Mouse (Mus musculus) mature B cell (primary cell): ENCODE results near the gene Arhgef16.

Source experiments
- in situ Hi-C: fragments of 300-500 bp; cut with MboI; formaldehyde crosslinking; loops from 2 replicates; pipeline ENCODE4 v1.14.3; 2019

Arhgef16 gene

DNA sequence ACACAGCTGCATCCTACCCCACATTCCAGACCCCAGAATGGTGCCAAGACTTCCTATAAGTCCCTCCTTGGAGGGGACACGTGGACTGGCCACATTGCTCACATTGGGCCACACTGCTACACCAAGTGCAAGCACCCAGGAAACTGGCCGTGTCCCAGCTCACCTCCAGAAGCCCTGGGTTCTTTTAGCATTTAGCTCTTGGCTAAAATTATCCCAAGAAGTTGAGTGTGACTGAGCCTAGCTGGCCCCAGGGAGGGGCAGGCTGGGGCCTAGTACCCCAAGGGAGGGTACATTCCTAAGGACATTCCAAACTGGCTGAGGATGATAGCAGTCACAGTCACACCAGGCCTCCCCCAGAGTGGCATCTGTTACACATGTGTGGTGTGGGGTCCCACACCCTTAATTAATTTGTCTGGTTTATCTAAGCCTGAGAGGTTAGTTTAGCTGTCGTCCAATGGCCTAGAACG lies 7.7 kb downstream of the Arhgef16 start:
- in situ Hi-C loops = no loop called here

- in situ Hi-C loops = no loop called here
Observed at GRCm38 (mm10) chr4:154283671-154284070, 17.8 kb downstream of the Arhgef16 start.

GRCm38 (mm10) chr4:154279481-154279880 lies 22.0 kb downstream of the Arhgef16 start:
- in situ Hi-C loops = no loop called here

DNA sequence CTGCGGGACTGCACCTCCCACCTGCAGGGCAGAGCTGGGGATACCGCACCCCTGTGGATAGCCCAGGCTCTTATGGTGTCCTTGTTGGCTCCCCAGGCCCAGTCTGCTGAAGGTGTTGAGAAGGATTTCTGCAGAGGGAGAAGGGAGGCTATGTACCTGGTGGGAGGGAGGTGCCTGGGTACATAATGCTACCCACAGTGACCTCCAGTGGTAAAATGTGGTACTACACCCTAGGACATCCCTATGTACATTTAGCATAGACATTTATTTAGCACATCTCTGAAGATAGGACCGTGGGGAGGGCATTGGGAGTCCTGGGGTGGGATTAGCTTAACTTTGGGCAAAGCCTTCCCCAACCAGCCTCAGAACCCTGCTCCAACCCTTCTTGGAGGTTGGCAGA lies 28.5 kb downstream of the Arhgef16 start:
- in situ Hi-C loops = no loop called here

DNA sequence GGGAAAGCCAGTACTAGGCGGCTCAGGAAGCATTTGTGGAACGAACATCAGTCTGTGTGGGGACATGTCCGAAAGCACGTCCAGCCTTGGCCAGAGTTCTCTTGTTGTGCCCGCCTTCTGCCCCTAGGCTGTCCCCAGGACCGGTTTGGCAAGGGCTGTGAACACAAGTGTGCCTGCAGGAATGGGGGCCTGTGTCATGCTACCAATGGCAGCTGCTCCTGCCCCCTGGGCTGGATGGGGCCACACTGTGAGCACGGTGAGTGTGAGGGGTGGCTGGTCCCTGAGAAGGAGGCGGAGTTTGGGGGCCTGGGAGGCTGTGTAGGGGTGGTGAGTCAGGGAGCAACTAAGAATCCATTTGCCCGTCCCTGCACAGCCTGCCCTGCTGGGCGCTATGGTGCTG lies 32.0 kb downstream of the Arhgef16 start:
- in situ Hi-C loops = no loop called here

GRCm38 (mm10) chr4:154267511-154267910 lies 34.0 kb downstream of the Arhgef16 start:
- in situ Hi-C loops = no loop called here

GRCm38 (mm10) chr4:154262071-154262470 lies 39.4 kb downstream of the Arhgef16 start:
- in situ Hi-C loops = no loop called here

GRCm38 (mm10) chr4:154260755-154261154 lies 40.7 kb downstream of the Arhgef16 start:
- in situ Hi-C loops = no loop called here

DNA sequence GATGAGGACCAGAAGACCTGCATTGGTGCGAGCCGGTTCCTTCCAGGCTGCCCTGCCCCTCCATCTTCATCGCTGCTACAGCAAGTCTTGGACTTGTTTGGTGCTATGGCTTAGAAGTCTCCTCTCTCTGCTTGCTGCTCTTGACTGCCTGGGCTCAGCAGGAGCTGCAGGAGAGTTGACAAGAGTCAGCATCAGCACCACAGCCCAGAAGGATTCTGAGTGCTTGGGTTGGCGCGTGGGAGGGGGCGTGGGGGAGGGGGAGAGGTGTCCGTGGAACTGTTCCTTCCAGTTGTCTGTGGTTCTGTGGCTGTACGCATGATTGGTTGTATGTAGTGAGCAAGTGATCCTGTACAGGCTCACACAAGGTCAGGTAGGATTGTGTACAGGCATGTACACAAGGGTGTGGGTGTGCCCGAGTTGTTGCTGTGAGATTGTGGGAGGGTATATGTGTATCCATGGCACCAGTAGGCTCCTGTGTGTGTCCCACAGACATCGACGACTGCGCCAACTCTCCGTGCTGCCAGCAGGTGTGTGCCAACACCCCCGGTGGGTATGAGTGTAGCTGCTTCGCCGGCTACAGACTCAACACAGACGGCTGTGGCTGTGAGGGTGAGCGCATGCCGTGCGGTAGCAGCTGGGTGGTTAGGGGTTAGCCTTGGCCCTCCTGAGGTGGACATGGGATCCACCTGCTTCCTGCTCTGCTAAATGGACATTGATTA lies 48.8 kb downstream of the Arhgef16 start:
- in situ Hi-C loops = no loop called here

GRCm38 (mm10) chr4:154249316-154249715 lies 52.2 kb downstream of the Arhgef16 start:
- in situ Hi-C loops = no loop called here

GRCm38 (mm10) chr4:154248092-154248805 lies 53.2 kb downstream of the Arhgef16 start:
- in situ Hi-C loops = no loop called here

- in situ Hi-C loops = no loop called here
Observed at GRCm38 (mm10) chr4:154247207-154248091, 54.0 kb downstream of the Arhgef16 start.

DNA sequence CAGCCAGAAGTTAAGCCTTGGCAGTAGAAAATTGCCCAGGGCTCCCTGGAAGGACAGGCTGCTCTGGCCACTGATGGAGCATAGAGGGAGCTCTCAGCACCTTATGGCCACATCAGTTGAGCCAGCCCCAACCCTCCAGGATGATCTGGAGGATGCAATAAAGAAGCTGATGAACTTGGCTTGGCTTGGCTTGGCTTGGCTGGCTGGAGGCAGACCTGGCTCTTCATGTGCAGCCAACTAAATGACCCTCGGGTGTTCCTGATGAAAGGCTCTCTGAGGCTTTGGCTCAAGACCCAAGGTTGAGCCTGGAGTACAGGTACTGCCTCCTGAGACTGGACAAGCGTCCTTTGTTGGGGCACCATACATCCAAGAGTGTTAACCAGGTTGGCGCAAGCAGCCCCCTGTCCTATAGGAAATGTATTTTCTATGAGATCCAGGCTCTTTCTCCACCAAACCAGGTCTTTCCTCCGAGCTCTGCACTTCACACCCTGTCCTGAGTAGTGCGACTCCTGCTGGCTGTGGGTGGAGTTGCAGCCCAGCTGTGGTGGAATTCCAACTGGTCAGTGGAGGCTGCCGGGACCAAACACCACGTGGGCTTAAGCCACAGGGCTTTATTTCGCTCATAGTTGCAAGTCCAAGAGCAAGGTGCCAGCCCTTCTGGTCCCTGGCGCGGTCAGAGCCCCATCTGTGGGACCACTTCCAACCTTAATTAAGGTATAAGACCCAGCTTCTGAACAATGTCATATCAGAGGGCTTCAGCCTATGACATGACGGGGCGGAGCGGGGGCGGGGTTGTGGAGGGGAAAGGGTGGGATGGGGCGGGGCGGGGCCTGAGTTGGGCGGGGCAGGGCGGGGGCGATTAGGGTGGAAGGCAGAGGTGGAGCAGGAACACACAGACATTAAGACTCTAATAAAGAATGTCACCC lies 55.1 kb downstream of the Arhgef16 start:
- in situ Hi-C loops = no loop called here

- in situ Hi-C loops = no loop called here
Observed at GRCm38 (mm10) chr4:154245342-154245741, 56.1 kb downstream of the Arhgef16 start.

- in situ Hi-C loops = no loop called here
Observed at GRCm38 (mm10) chr4:154240608-154241007, 60.9 kb downstream of the Arhgef16 start.

- in situ Hi-C loops = no loop called here
Observed at GRCm38 (mm10) chr4:154239199-154239598, 62.3 kb downstream of the Arhgef16 start.

GRCm38 (mm10) chr4:154237306-154237705 lies 64.2 kb downstream of the Arhgef16 start:
- in situ Hi-C loops = no loop called here

- in situ Hi-C loops = no loop called here
Observed at GRCm38 (mm10) chr4:154236893-154237292, 64.6 kb downstream of the Arhgef16 start.

DNA sequence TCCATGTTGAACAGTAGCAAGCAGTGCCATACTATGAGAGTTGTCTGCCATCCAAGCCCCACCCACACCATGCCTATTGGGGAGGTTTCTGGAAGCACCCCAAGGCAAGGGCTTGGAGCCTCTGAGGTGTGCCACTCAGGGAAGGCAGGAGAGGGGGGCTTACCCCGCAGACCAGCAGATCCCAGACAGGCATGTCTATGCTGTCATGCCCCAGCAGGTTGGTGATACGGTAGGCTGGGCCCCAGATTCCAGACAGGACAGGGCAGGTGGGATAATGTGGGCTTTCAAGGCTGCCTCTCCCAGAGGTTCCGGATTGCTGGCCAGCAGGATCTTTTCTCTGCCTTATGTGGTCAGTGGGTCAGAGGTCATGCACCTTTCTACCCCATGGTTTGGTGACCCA lies 65.5 kb downstream of the Arhgef16 start:
- in situ Hi-C loops = no loop called here

DNA sequence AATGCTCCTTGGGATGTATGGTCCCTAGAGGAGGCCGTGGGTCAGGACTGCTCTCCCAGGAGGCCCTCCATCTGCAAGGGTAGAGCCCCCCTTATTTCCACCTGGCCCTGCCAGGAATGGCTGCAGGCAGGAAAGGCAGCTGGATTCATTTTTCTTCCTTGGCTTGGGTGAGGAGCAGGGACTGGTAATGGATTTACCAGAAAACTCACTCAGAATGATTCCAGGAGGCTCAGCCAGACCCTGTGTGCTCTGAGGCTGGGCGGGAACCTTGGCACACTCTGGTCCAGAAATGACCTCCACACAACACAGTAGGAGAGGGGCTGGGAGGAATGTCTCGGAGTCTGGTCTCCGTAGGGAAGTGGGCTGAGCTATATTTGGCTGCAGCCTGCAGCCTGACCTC lies 69.2 kb downstream of the Arhgef16 start:
- in situ Hi-C loops = no loop called here

DNA sequence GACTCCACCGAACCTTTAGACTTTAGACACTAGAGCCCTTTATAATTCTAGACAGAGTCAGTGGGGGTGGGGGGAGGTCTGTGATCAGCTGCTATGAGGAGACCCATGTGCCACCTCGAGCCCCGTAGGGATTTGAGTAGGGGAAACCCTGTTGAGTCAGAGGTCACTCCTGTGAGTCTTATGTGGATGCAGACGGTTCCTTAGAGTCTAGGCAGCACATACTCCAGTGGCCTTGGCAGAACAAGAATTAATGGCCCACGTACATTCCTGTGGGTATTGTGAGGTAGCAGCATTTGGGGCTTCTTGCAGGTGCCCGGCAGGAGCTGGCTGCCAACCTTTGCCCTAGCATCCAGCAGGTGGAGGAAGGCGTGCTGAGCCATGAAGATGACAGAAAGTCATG lies 70.1 kb downstream of the Arhgef16 start:
- in situ Hi-C loops = no loop called here
